In the genomic region with DNA sequence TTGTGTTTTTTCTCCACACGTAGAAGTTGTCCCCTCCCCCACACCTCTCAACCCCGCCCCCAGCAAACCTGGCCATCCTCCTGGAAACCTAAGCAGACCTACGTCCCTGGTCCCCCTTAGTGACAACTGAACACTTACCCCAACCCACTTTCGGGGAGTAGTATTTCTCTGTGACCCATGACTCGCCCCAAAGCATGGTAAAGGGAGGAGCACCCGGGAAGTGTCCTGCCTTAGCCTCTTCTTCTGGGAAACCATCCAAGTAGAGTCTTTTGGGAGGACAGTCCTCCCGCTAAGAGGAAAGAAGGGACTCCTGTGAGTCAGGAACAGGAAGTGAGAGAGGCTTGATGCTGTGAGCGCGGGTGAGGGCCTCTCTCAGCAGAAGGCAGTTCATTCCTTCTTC, we compare ENCODE assay signal across 8 mouse cellular contexts. TPM values are rescaled to one million over a fixed set of nuclear protein-coding genes. Genes with fewer than 3 reads are reported as not detected.
A peak's percentile ranks its signal among the peaks of the same experiment; 100 is the strongest.
DNase-seq lines count a peak whose midpoint lies in the region; ATAC-seq and TF ChIP-seq lines count a peak whose summit lies in the region.

No protein-coding gene starts in this region.

- H3K4me2 ChIP-seq in kidney, embryonic 16.5 days (replicated peaks; ENCODE audit: low read depth, low read length) = peak overlapping the region; percentile 89
- H3K4me2 ChIP-seq in myocyte (ENCODE audit: low read depth) = peak overlapping the region; percentile 98
- no peak overlapping the region for H3K4me2 ChIP-seq in midbrain, embryonic 13.5 days (replicated peaks)

- no peak for TF ChIP-seq POLR2A in myocyte (IDR thresholded peaks at IDR 0.05; ENCODE audit: insufficient read length, low read depth)

- DNase-seq in gastrocnemius, adult 2 months = no peak
- no peak for DNase-seq in gastrocnemius, postnatal 36 days
- peak; percentile 52 for DNase-seq in embryo, embryonic 11 days
- no peak for DNase-seq in urinary bladder, postnatal 10 days (ENCODE audit: low spot score)
- no peak for DNase-seq in spleen, postnatal 14 days (ENCODE audit: low spot score in 2 of 2)

- no peaks in the 10 kb centered on the region for H3K36me3 ChIP-seq in kidney, embryonic 16.5 days (ENCODE audit: insufficient read depth, low read length)
- H3K36me3 ChIP-seq in myocyte (ENCODE audit: control insufficient read depth, insufficient read depth) = peaks cover 10% of the 10 kb centered on the region
- H3K36me3 ChIP-seq in midbrain, embryonic 13.5 days = no peaks in the 10 kb centered on the region

- peak overlapping the region; percentile 56 for H3ac ChIP-seq in myocyte (ENCODE audit: control insufficient read depth, insufficient read length)

- intact Hi-C loops in gastrocnemius, adult 2 months (cut with DNase I) = loop anchor here (5.0 kb wide), 2 partner anchors 37 to 148 kb away; a partner anchor contains a TSS
- intact Hi-C loops in gastrocnemius, postnatal 36 days (cut with DNase I) = loop anchor here (5.0 kb wide), 3 partner anchors 32 to 153 kb away; a partner anchor contains a TSS

- no peak for TF ChIP-seq CTCF in gastrocnemius, adult 2 months (IDR thresholded peaks at IDR 0.05)

- H3K4me1 ChIP-seq in kidney, embryonic 16.5 days (ENCODE audit: insufficient read depth, low read length) = peaks cover 66% of the 10 kb centered on the region
- peaks cover 10% of the 10 kb centered on the region for H3K4me1 ChIP-seq in midbrain, embryonic 13.5 days (replicated peaks)

- no peaks in the 10 kb centered on the region for H3K9me3 ChIP-seq in kidney, embryonic 16.5 days (ENCODE audit: low read length)
- no peaks in the 10 kb centered on the region for H3K9me3 ChIP-seq in midbrain, embryonic 13.5 days

- H3K9ac ChIP-seq in kidney, embryonic 16.5 days (replicated peaks; ENCODE audit: low read length) = peak overlapping the region; percentile 56
- H3K9ac ChIP-seq in midbrain, embryonic 13.5 days (replicated peaks) = no peak overlapping the region

- peak overlapping the region; percentile 88 for H3K4me3 ChIP-seq in gastrocnemius, adult 2 months
- H3K4me3 ChIP-seq in kidney, embryonic 16.5 days (ENCODE audit: low read length) = peak overlapping the region; percentile 79
- peak overlapping the region; percentile 86 for H3K4me3 ChIP-seq in myocyte
- no peak overlapping the region for H3K4me3 ChIP-seq in midbrain, embryonic 13.5 days (replicated peaks)

- peaks cover 26% of the 10 kb centered on the region for H3K27me3 ChIP-seq in kidney, embryonic 16.5 days (ENCODE audit: insufficient read depth, low read length)
- H3K27me3 ChIP-seq in myocyte (ENCODE audit: control insufficient read depth, insufficient read depth, insufficient read length) = no peaks in the 10 kb centered on the region
- peaks cover 98% of the 10 kb centered on the region for H3K27me3 ChIP-seq in midbrain, embryonic 13.5 days

- 11% methylated on average over 9 of the region's 9 CpGs for WGBS in kidney, embryonic 16.5 days
- WGBS in midbrain, embryonic 13.5 days = 4% methylated on average over 9 of the region's 9 CpGs

- H3K27ac ChIP-seq in gastrocnemius, adult 2 months = peak overlapping the region; percentile 90
- H3K27ac ChIP-seq in kidney, embryonic 16.5 days (ENCODE audit: low read length) = peak overlapping the region; percentile 84
- no peak overlapping the region for H3K27ac ChIP-seq in midbrain, embryonic 13.5 days

- H3K79me2 ChIP-seq in myocyte (ENCODE audit: control insufficient read depth, insufficient read depth) = peaks cover 16% of the 10 kb centered on the region

- no peak for ATAC-seq in kidney, embryonic 16.5 days (ENCODE audit: low FRiP score, low TSS enrichment)
- ATAC-seq in midbrain, embryonic 13.5 days = no peak

TF ChIP-seq in myocyte, 11 proteins besides CTCF, POLR2A, EP300 and RAD21:
- TF ChIP-seq TCF3 (IDR thresholded peaks at IDR 0.05; ENCODE audit: insufficient read length, low read depth) (no peak), MYOD1 (IDR thresholded peaks at IDR 0.05; ENCODE audit: control insufficient read depth in 1 of 3, insufficient read length in 2 of 3, low read depth in 2 of 3) (no peak), E2F4 (IDR thresholded peaks at IDR 0.05; ENCODE audit: insufficient read depth) (no peak), MAX (IDR thresholded peaks at IDR 0.05; ENCODE audit: low read depth) (no peak), TCF12 (IDR thresholded peaks at IDR 0.05; ENCODE audit: insufficient read depth, poor library complexity, severe bottlenecking) (no peak), SRF (IDR thresholded peaks at IDR 0.05; ENCODE audit: control insufficient read depth, insufficient read length, low read depth) (no peak)

RNA-seq across cellular contexts. Expression of a gene that starts 1.9 kb away (rescaled TPM):
- under 1 TPM; 0.13 to 0.22 TPM for total RNA-seq in gastrocnemius, adult 2 months (2021)
- total RNA-seq in gastrocnemius, postnatal 36 days (2021) = under 1 TPM; 0.13 to 0.15 TPM
- 0.81 and 0.82 TPM in 2 replicates for polyA plus RNA-seq in kidney, embryonic 16.5 days (2015; fragmentation: Nextera tagmentation; extraction: Ambion mirVana)
- 2.0 TPM for polyA plus RNA-seq in myocyte (2012; fragmentation: generic; extraction: Trizol)
- 0.07 and 0.09 TPM in 2 replicates for polyA plus RNA-seq in midbrain, embryonic 13.5 days (2015; fragmentation: Nextera tagmentation; extraction: Ambion mirVana)

RNA-seq across cellular contexts. Expression of a gene that starts 4.7 kb away (rescaled TPM):
- under 1 TPM; 0.47 to 0.56 TPM for total RNA-seq in gastrocnemius, adult 2 months (2021)
- total RNA-seq in gastrocnemius, postnatal 36 days (2021) = under 1 TPM in 1 of 2 experiments, not detected in 1; 0.22 TPM
- polyA plus RNA-seq in kidney, embryonic 16.5 days (2015; fragmentation: Nextera tagmentation; extraction: Ambion mirVana) = 2.1 and 2.6 TPM in 2 replicates
- polyA plus RNA-seq in myocyte (2012; fragmentation: generic; extraction: Trizol) = 0.32 TPM
- polyA plus RNA-seq in midbrain, embryonic 13.5 days (2015; fragmentation: Nextera tagmentation; extraction: Ambion mirVana) = 0.18 TPM in 1 of 2 replicates, not detected in the other

RNA-seq across cellular contexts. Expression of a gene that starts 17.3 kb away (rescaled TPM):
- under 1 TPM in 1 of 2 experiments, not detected in 1; 0.10 TPM for total RNA-seq in gastrocnemius, adult 2 months (2021)
- not detected for total RNA-seq in gastrocnemius, postnatal 36 days (2021)
- 1.7 and 2.5 TPM in 2 replicates for polyA plus RNA-seq in kidney, embryonic 16.5 days (2015; fragmentation: Nextera tagmentation; extraction: Ambion mirVana)
- 0.11 TPM for polyA plus RNA-seq in myocyte (2012; fragmentation: generic; extraction: Trizol)
- polyA plus RNA-seq in midbrain, embryonic 13.5 days (2015; fragmentation: Nextera tagmentation; extraction: Ambion mirVana) = not detected in 2 replicates

RNA-seq across cellular contexts. Expression of a gene that starts 31.6 kb away (rescaled TPM):
- 1 to 10 TPM; 2.7 to 3.3 TPM for total RNA-seq in gastrocnemius, adult 2 months (2021)
- 1 to 10 TPM; 2.0 TPM for total RNA-seq in gastrocnemius, postnatal 36 days (2021)
- 1.2 and 1.4 TPM in 2 replicates for polyA plus RNA-seq in kidney, embryonic 16.5 days (2015; fragmentation: Nextera tagmentation; extraction: Ambion mirVana)
- 1.4 TPM for polyA plus RNA-seq in myocyte (2012; fragmentation: generic; extraction: Trizol)
- not detected in 2 replicates for polyA plus RNA-seq in midbrain, embryonic 13.5 days (2015; fragmentation: Nextera tagmentation; extraction: Ambion mirVana)

RNA-seq across cellular contexts. Expression of a gene that starts 44.4 kb away (rescaled TPM):
- 1 to 10 TPM; 2.2 to 2.9 TPM for total RNA-seq in gastrocnemius, adult 2 months (2021)
- total RNA-seq in gastrocnemius, postnatal 36 days (2021) = 1 to 10 TPM; 1.6 to 2.0 TPM
- 9.0 and 9.5 TPM in 2 replicates for polyA plus RNA-seq in kidney, embryonic 16.5 days (2015; fragmentation: Nextera tagmentation; extraction: Ambion mirVana)
- 1.6 TPM for polyA plus RNA-seq in myocyte (2012; fragmentation: generic; extraction: Trizol)
- 0.08 and 0.17 TPM in 2 replicates for polyA plus RNA-seq in midbrain, embryonic 13.5 days (2015; fragmentation: Nextera tagmentation; extraction: Ambion mirVana)
